Mouse (Mus musculus) lung, postnatal 0 days (tissue): ENCODE data around the gene Pcp4.

ENCODE experiments used
- CTCF ChIP-seq: IDR thresholded peaks from 2 replicates; pipeline ENCODE4 v1.5.1; 2016; ENCODE audit warnings: antibody characterized with exemption, mild to moderate bottlenecking
- EP300 ChIP-seq: IDR thresholded peaks from 2 replicates; pipeline ENCODE4 v1.6.1; 2016; ENCODE audit warnings: antibody characterized with exemption, mild to moderate bottlenecking, control low read depth

GRCm38 (mm10) chr16:96494079-96494478 is 26.7 kb downstream of the Pcp4 start:
- TF ChIP-seq CTCF (no peak), EP300 (no peak)
